Comparison of ENCODE assay signal across 16 mouse cellular contexts in the genomic region with DNA sequence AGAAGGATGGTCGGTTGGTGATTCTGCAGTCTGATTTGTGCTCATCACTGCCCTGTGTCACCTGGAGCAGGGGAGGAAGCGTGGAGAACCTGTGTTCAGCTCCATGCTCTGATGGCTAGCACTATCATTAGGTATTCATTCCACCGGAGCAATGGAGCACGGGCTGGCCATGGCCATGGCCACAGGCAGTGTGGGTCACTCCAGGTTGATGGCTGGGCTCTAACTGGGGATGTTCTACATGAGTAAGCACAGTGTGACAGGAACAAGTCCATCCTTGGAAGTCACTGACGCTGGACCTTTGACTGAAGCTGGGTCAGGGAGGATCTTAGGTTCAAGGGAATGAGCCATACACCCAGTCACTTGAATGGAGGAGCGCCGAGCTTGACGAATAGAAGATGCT.
"Had no signal": no experiment of that assay in that cellular context is flagged by ENCODE, and none has a peak within 500 bp of the region (broad histone marks: within the 10 kb centered on the region; RNA-seq: fewer than 3 reads in every experiment).

No protein-coding gene starts in this region.

- H3K27me3 ChIP-seq: limb, embryonic 13.5 days had no signal

- H3K36me3 ChIP-seq: hindbrain, embryonic 15.5 days; limb, embryonic 13.5 days; midbrain, embryonic 13.5 days; neural tube, embryonic 12.5 days had no signal

- H3K9ac ChIP-seq: hindbrain, embryonic 15.5 days; limb, embryonic 13.5 days; liver, embryonic 14.5 days; midbrain, embryonic 13.5 days; neural tube, embryonic 12.5 days had no signal

- H3K27ac ChIP-seq: hindbrain, embryonic 15.5 days; layer of hippocampus, adult 2 months; limb, embryonic 13.5 days; liver, embryonic 14.5 days; midbrain, embryonic 13.5 days; neural tube, embryonic 12.5 days had no signal

- H3K4me2 ChIP-seq: hindbrain, embryonic 15.5 days; limb, embryonic 13.5 days; midbrain, embryonic 13.5 days; neural tube, embryonic 12.5 days had no signal

- ATAC-seq: inflammation-experienced regulatory T-cells, adult 6 months; intestine, postnatal 0 days; midbrain, embryonic 13.5 days had no signal

- DNase-seq: left cerebral cortex, postnatal 4 days; lung, adult 18-20 months; lung, postnatal 36 days; retina, postnatal 1 day; right cerebral cortex, postnatal 4 days; spleen, adult 18-20 months; thymus, adult 18-20 months; thymus, postnatal 25 days had no signal

- H3K4me3 ChIP-seq: hindbrain, embryonic 15.5 days; layer of hippocampus, adult 2 months; limb, embryonic 13.5 days; midbrain, embryonic 13.5 days; neural tube, embryonic 12.5 days had no signal

- H3K9me3 ChIP-seq: hindbrain, embryonic 15.5 days; limb, embryonic 13.5 days; midbrain, embryonic 13.5 days; neural tube, embryonic 12.5 days had no signal
